ENCODE assay signal across 12 mouse cellular contexts in genomic region chr4:95197077-95197711, GRCm38 (mm10).
DNase-seq lines count a peak whose midpoint lies in the region; ATAC-seq and TF ChIP-seq lines count a peak whose summit lies in the region.
"Had no signal": no experiment of that assay in that cellular context is flagged by ENCODE, and none has a peak within 500 bp of the region (broad histone marks: within the 10 kb centered on the region; RNA-seq: fewer than 3 reads in every experiment).

No protein-coding gene starts in this region.

- no peak overlapping the region for H3K4me2 ChIP-seq in lung, embryonic 16.5 days (ENCODE audit: low read depth, low read length)
- no peak overlapping the region for H3K4me2 ChIP-seq in stomach, embryonic 14.5 days (replicated peaks; ENCODE audit: low read depth, low read length)
- H3K4me2 ChIP-seq: limb, embryonic 12.5 days had no signal

- H3K4me3 ChIP-seq in heart, embryonic 10.5 days = no peak overlapping the region
- H3K4me3 ChIP-seq in heart, adult 2 months = no peak overlapping the region
- H3K4me3 ChIP-seq in lung, embryonic 16.5 days (ENCODE audit: low read length) = no peak overlapping the region
- no peak overlapping the region for H3K4me3 ChIP-seq in lung, adult 2 months (replicated peaks; ENCODE audit: extremely low read depth, low read depth, low read length)
- H3K4me3 ChIP-seq in stomach, embryonic 14.5 days (ENCODE audit: low read depth, low read length) = no peak overlapping the region
- H3K4me3 ChIP-seq: limb, embryonic 12.5 days had no signal

- DNase-seq in heart, embryonic 10.5 days (ENCODE audit: low spot score) = no peak
- no peak for DNase-seq in heart, adult 2 months
- DNase-seq in lung, adult 2 months = no peak
- DNase-seq in induced T-regulatory cell, adult 2 months (ENCODE audit: low read depth) = peak; percentile 26
- DNase-seq in testis, postnatal 10 days (ENCODE audit: low spot score) = no peak
- DNase-seq in adrenal gland, adult 18-20 months (ENCODE audit: low spot score in 2 of 2) = no peak
- DNase-seq: heart, postnatal 14 days; kidney, adult 18-20 months had no signal

- no peaks in the 10 kb centered on the region for H3K27me3 ChIP-seq in heart, embryonic 10.5 days (ENCODE audit: insufficient read depth, poor library complexity, severe bottlenecking)
- H3K27me3 ChIP-seq in heart, adult 2 months (ENCODE audit: control insufficient read depth, insufficient read depth, low read length) = no peaks in the 10 kb centered on the region
- H3K27me3 ChIP-seq in lung, embryonic 16.5 days (ENCODE audit: control insufficient read depth, insufficient read depth, low read depth, low read length) = no peaks in the 10 kb centered on the region
- H3K27me3 ChIP-seq in stomach, embryonic 14.5 days (ENCODE audit: control insufficient read depth, insufficient read depth, low read length) = no peaks in the 10 kb centered on the region
- H3K27me3 ChIP-seq: limb, embryonic 12.5 days had no signal

- 0 out of 2 replicates have a peak overlapping the region, but pooled peaks have one; percentile 42 for H3K27ac ChIP-seq in heart, embryonic 10.5 days
- H3K27ac ChIP-seq in heart, adult 2 months = no peak overlapping the region
- H3K27ac ChIP-seq in lung, embryonic 16.5 days (ENCODE audit: low read length) = peak overlapping the region; percentile 60; the same call in 1 of the 2 replicates
- 0 out of 2 replicates have a peak overlapping the region, but pooled peaks have one; percentile 10 for H3K27ac ChIP-seq in stomach, embryonic 14.5 days (ENCODE audit: low read length)
- H3K27ac ChIP-seq: limb, embryonic 12.5 days had no signal

- no peak for ATAC-seq in lung, embryonic 16.5 days (ENCODE audit: low read depth)
- 0 out of 2 replicates have a peak, but pooled peaks have one; percentile 34 for ATAC-seq in stomach, embryonic 14.5 days (ENCODE audit: insufficient number of reproducible peaks, insufficient read depth, low FRiP score, low read depth)
- ATAC-seq: lung, postnatal 0 days had no signal

- peaks cover 62% of the 10 kb centered on the region for H3K4me1 ChIP-seq in heart, embryonic 10.5 days
- peaks cover 5% of the 10 kb centered on the region for H3K4me1 ChIP-seq in heart, adult 2 months (ENCODE audit: control insufficient read depth, insufficient read depth, low read length)
- peaks cover 24% of the 10 kb centered on the region for H3K4me1 ChIP-seq in lung, embryonic 16.5 days (replicated peaks; ENCODE audit: control insufficient read depth, insufficient read depth, low read length)
- H3K4me1 ChIP-seq in lung, adult 2 months (ENCODE audit: control insufficient read depth, insufficient read depth, low read length) = peaks cover 11% of the 10 kb centered on the region
- peaks cover 3% of the 10 kb centered on the region; the same call in 1 of the 2 replicates for H3K4me1 ChIP-seq in stomach, embryonic 14.5 days (ENCODE audit: control insufficient read depth, insufficient read depth, low read length)

- intact Hi-C loops in heart, adult 2 months (cut with DNase I) = no loop called here

- TF ChIP-seq CTCF in heart, adult 2 months (IDR thresholded peaks at IDR 0.05) = no peak
- no peak for TF ChIP-seq CTCF in lung, adult 2 months (IDR thresholded peaks at IDR 0.05; ENCODE audit: insufficient read depth, low read length)

- TF ChIP-seq EP300 in heart, adult 2 months (IDR thresholded peaks at IDR 0.05; ENCODE audit: insufficient read depth, low read depth, low read length) = no peak

- TF ChIP-seq POLR2A in heart, adult 2 months (IDR thresholded peaks at IDR 0.05; ENCODE audit: insufficient read depth, low read depth, low read length) = no peak
- no peak for TF ChIP-seq POLR2A in lung, adult 2 months (IDR thresholded peaks at IDR 0.05; ENCODE audit: borderline replicate concordance, extremely low read depth, low read depth, low read length)

- H3K79me2 ChIP-seq in heart, adult 2 months (replicated peaks; ENCODE audit: control insufficient read depth, insufficient read depth, low read length) = no peaks in the 10 kb centered on the region

- H3K9me3 ChIP-seq in heart, embryonic 10.5 days = no peaks in the 10 kb centered on the region
- no peaks in the 10 kb centered on the region for H3K9me3 ChIP-seq in lung, embryonic 16.5 days (ENCODE audit: control insufficient read depth, low read length)
- H3K9me3 ChIP-seq in stomach, embryonic 14.5 days (ENCODE audit: control insufficient read depth, low read depth, low read length) = no peaks in the 10 kb centered on the region
- H3K9me3 ChIP-seq: limb, embryonic 12.5 days had no signal

- no peak overlapping the region for H3K9ac ChIP-seq in heart, adult 2 months (ENCODE audit: low read depth, low read length)
- no peak overlapping the region for H3K9ac ChIP-seq in lung, embryonic 16.5 days (ENCODE audit: low read length)
- no peak overlapping the region for H3K9ac ChIP-seq in stomach, embryonic 14.5 days (replicated peaks; ENCODE audit: low read depth, low read length)
- H3K9ac ChIP-seq: limb, embryonic 12.5 days had no signal

- no peaks in the 10 kb centered on the region for H3K36me3 ChIP-seq in heart, embryonic 10.5 days
- H3K36me3 ChIP-seq in heart, adult 2 months (ENCODE audit: control insufficient read depth, insufficient read depth, low read length) = 0 out of 2 replicates have a peak, but pooled peaks cover 2% of the 10 kb centered on the region
- H3K36me3 ChIP-seq in lung, embryonic 16.5 days (ENCODE audit: control insufficient read depth, insufficient read depth, low read length) = no peaks in the 10 kb centered on the region
- H3K36me3 ChIP-seq in stomach, embryonic 14.5 days (ENCODE audit: control insufficient read depth, insufficient read depth, low read length) = no peaks in the 10 kb centered on the region
- H3K36me3 ChIP-seq: limb, embryonic 12.5 days had no signal

- 56% methylated on average over 7 of the region's 7 CpGs for WGBS in heart, embryonic 10.5 days
- WGBS in heart, adult 2 months = 67% methylated on average over 7 of the region's 7 CpGs
- WGBS in lung, embryonic 16.5 days = 41% methylated on average over 7 of the region's 7 CpGs
- 51% methylated on average over 7 of the region's 7 CpGs for WGBS in lung, adult 2 months
- 32% methylated on average over 7 of the region's 7 CpGs for WGBS in stomach, embryonic 14.5 days
